In genomic region chrX:36874178-36874696, GRCm38 (mm10) we compare ENCODE assay signal across 8 mouse cellular contexts. TPM values are rescaled to one million over a fixed set of nuclear protein-coding genes. Genes with fewer than 3 reads are reported as not detected.
A peak's percentile ranks its signal among the peaks of the same experiment; 100 is the strongest.
DNase-seq lines count a peak whose midpoint lies in the region; ATAC-seq and TF ChIP-seq lines count a peak whose summit lies in the region.

No protein-coding gene starts in this region.

- peak; percentile 91 for DNase-seq in NIH3T3 (ENCODE audit: low read depth)
- DNase-seq in cerebellum, postnatal 10 days: peak; percentile 94 to 96
- DNase-seq in frontal cortex, postnatal 10 days (ENCODE audit: low spot score in 2 of 2): peak; percentile 64 to 77
- DNase-seq in layer of hippocampus, postnatal 10 days (ENCODE audit: low spot score in 2 of 2): peak; percentile 79 to 88
- peak; percentile 82 for DNase-seq in lung, postnatal 0 days (ENCODE audit: low spot score)
- DNase-seq in ovary, postnatal 10 days (ENCODE audit: low spot score): peak; percentile 72
- DNase-seq in thymus, postnatal 0 days (ENCODE audit: low spot score): peak; percentile 88

- ATAC-seq in hindbrain, embryonic 12.5 days (ENCODE audit: low FRiP score): peak; percentile 97
- ATAC-seq in lung, postnatal 0 days: peak; percentile 98

- H3K36me3 ChIP-seq in hindbrain, embryonic 12.5 days: no peaks in the 10 kb centered on the region
- no peaks in the 10 kb centered on the region for H3K36me3 ChIP-seq in lung, postnatal 0 days (ENCODE audit: insufficient read depth, low read length)

- 0 out of 2 replicates have a peak, but pooled peaks cover 4% of the 10 kb centered on the region for H3K4me1 ChIP-seq in hindbrain, embryonic 12.5 days
- no peaks in the 10 kb centered on the region for H3K4me1 ChIP-seq in lung, postnatal 0 days (ENCODE audit: insufficient read depth, low read depth, low read length)

- H3K4me2 ChIP-seq in hindbrain, embryonic 12.5 days (replicated peaks): peak overlapping the region; percentile 59
- H3K4me2 ChIP-seq in lung, postnatal 0 days (replicated peaks; ENCODE audit: low read depth, low read length): peak overlapping the region; percentile 56

- peak overlapping the region; percentile 84 for H3K27ac ChIP-seq in hindbrain, embryonic 12.5 days
- peak overlapping the region; percentile 84 for H3K27ac ChIP-seq in lung, postnatal 0 days (ENCODE audit: low read length)

- H3K4me3 ChIP-seq in hindbrain, embryonic 12.5 days: peak overlapping the region; percentile 58
- peak overlapping the region; percentile 65 for H3K4me3 ChIP-seq in lung, postnatal 0 days (ENCODE audit: low read depth, low read length)

- peak overlapping the region; percentile 80 for H3K9ac ChIP-seq in hindbrain, embryonic 12.5 days
- H3K9ac ChIP-seq in lung, postnatal 0 days (replicated peaks; ENCODE audit: low read depth): peak overlapping the region; percentile 71

- WGBS in hindbrain, embryonic 12.5 days: 20% methylated on average over 53 of the region's 57 CpGs
- 6% methylated on average over 33 of the region's 57 CpGs for WGBS in lung, postnatal 0 days

- no peak for TF ChIP-seq CTCF in lung, postnatal 0 days (IDR thresholded peaks at IDR 0.05)

- H3K9me3 ChIP-seq in hindbrain, embryonic 12.5 days (replicated peaks): 0 out of 2 replicates have a peak, but pooled peaks cover 4% of the 10 kb centered on the region
- H3K9me3 ChIP-seq in lung, postnatal 0 days (ENCODE audit: low read length): no peaks in the 10 kb centered on the region

- H3K27me3 ChIP-seq in hindbrain, embryonic 12.5 days: no peaks in the 10 kb centered on the region
- no peaks in the 10 kb centered on the region for H3K27me3 ChIP-seq in lung, postnatal 0 days (replicated peaks; ENCODE audit: insufficient read depth, low read length)

- TF ChIP-seq EP300 in lung, postnatal 0 days (IDR thresholded peaks at IDR 0.05): no peak

RNA-seq across cellular contexts. Expression of gene C330007P06Rik, which starts 0.3 kb away (rescaled TPM):
- polyA plus RNA-seq in hindbrain, embryonic 12.5 days (2016; fragmentation: Nextera tagmentation; extraction: Ambion mirVana): 30.5 and 32.0 TPM in 2 replicates
- 10 to 100 TPM; 31.5 to 32.3 TPM for total RNA-seq in layer of hippocampus, postnatal 10 days (2021)
- polyA plus RNA-seq in lung, postnatal 0 days (2015; fragmentation: Nextera tagmentation; extraction: Ambion mirVana): 21.2 and 23.9 TPM in 2 replicates
- polyA plus RNA-seq in thymus, postnatal 0 days (2015; fragmentation: Nextera tagmentation; extraction: Ambion mirVana): 28.5 and 29.7 TPM in 2 replicates

RNA-seq across cellular contexts. Expression of gene Ube2a, which starts 0.5 kb away (rescaled TPM):
- 109 and 111 TPM in 2 replicates for polyA plus RNA-seq in hindbrain, embryonic 12.5 days (2016; fragmentation: Nextera tagmentation; extraction: Ambion mirVana)
- total RNA-seq in layer of hippocampus, postnatal 10 days (2021): 10 to 100 TPM; 56.7 to 60.6 TPM
- 176 and 189 TPM in 2 replicates for polyA plus RNA-seq in lung, postnatal 0 days (2015; fragmentation: Nextera tagmentation; extraction: Ambion mirVana)
- polyA plus RNA-seq in thymus, postnatal 0 days (2015; fragmentation: Nextera tagmentation; extraction: Ambion mirVana): 198 and 205 TPM in 2 replicates

RNA-seq across cellular contexts. Expression of gene Nkrf, which starts 28.5 kb away (rescaled TPM):
- polyA plus RNA-seq in hindbrain, embryonic 12.5 days (2016; fragmentation: Nextera tagmentation; extraction: Ambion mirVana): 8.7 and 9.8 TPM in 2 replicates
- total RNA-seq in layer of hippocampus, postnatal 10 days (2021): 10 to 100 TPM; 28.3 to 31.2 TPM
- 0.97 and 1.0 TPM in 2 replicates for polyA plus RNA-seq in lung, postnatal 0 days (2015; fragmentation: Nextera tagmentation; extraction: Ambion mirVana)
- 2.5 TPM in 2 replicates for polyA plus RNA-seq in thymus, postnatal 0 days (2015; fragmentation: Nextera tagmentation; extraction: Ambion mirVana)

Comparison
In these comparisons a context has a peak if more than half of its experiments do, and no peak if none do; other contexts are left out.
1. Peak in every context shown above with its lines: DNase-seq, ATAC-seq, H3K4me3 ChIP-seq and H3K27ac ChIP-seq.